Mouse (Mus musculus): Measurements from ENCODE around the gene Cc2d2b. TPM values are rescaled to one million over a fixed set of nuclear protein-coding genes. Genes with fewer than 3 reads are reported as not detected.

Gene Cc2d2b
- total and polyA plus RNA-seq, 3 experiments, result not detected

- Histone ChIP-seq H3K27me3 (replicated peaks) (no peaks in the 10 kb centered on the region), H3K9me3 (replicated peaks; ENCODE audit: low read length) (no peaks in the 10 kb centered on the region), H3K79me2 (replicated peaks; ENCODE audit: control insufficient read depth, extremely low read depth, insufficient read depth, poor library complexity, severe bottlenecking) (no peaks in the 10 kb centered on the region), H3K4me1 (ENCODE audit: control insufficient read depth in 1 of 2, insufficient read depth in 2 of 2) (peaks cover 0 to 8% of the 10 kb centered on the region in 2 experiments; a peak in 2 of 4 replicates), H3K36me3 (replicated peaks in 1 of 2; ENCODE audit: control insufficient read depth in 1 of 2, insufficient read depth in 1 of 2, low read length in 1 of 2) (peaks cover 37 to 62% of the 10 kb centered on the region in 2 experiments), H3K4me2 (ENCODE audit: insufficient read depth, low read depth, poor library complexity, severe bottlenecking) (no peak overlapping the region), H3K4me3 (replicated peaks in 1 of 3; ENCODE audit: low read depth in 2 of 3, low read length in 2 of 3, poor library complexity in 1 of 3) (no peak overlapping the region), H3K27ac (ENCODE audit: insufficient read depth, low read depth) (no peak overlapping the region), H3K9ac (ENCODE audit: insufficient read depth, low read depth) (no peak overlapping the region)
- TF ChIP-seq CHD1 (IDR thresholded peaks at IDR 0.05; ENCODE audit: low read depth, low read length) (no peak), USF1 (IDR thresholded peaks at IDR 0.05; ENCODE audit: low read depth, low read length) (no peak), E2F4 (IDR thresholded peaks at IDR 0.05; ENCODE audit: insufficient replicate concordance, low read depth, low read length) (no peak), PAX5 (IDR thresholded peaks at IDR 0.05; ENCODE audit: low read length) (no peak), CTCF (conservative IDR thresholded peaks at IDR 0.05 in 1 of 2, IDR thresholded peaks at IDR 0.05 in 1 of 2; ENCODE audit: low read depth in 2 of 2, low read length in 2 of 2) (no peak), KAT2A (IDR thresholded peaks at IDR 0.05; ENCODE audit: insufficient replicate concordance, low read length) (no peak), JUND (conservative IDR thresholded peaks at IDR 0.05; ENCODE audit: low read depth, low read length) (no peak), IRF4 (IDR thresholded peaks at IDR 0.05; ENCODE audit: low read depth, low read length) (no peak), JUN (IDR thresholded peaks at IDR 0.05; ENCODE audit: insufficient read depth, low read depth, low read length) (no peak), MYC (IDR thresholded peaks at IDR 0.05; ENCODE audit: low read depth, low read length) (no peak), MEF2A (IDR thresholded peaks at IDR 0.05; ENCODE audit: borderline replicate concordance, low read depth, low read length) (no peak), TCF12 (IDR thresholded peaks at IDR 0.05; ENCODE audit: low read depth, low read length) (no peak), MXI1 (IDR thresholded peaks at IDR 0.05; ENCODE audit: low read depth, low read length) (no peak), HCFC1 (IDR thresholded peaks at IDR 0.05; ENCODE audit: low read depth, low read length) (no peak), GABPA (IDR thresholded peaks at IDR 0.05; ENCODE audit: insufficient replicate concordance, low read depth, low read length) (no peak), MAZ (IDR thresholded peaks at IDR 0.05; ENCODE audit: low read depth, low read length) (no peak), EP300 (IDR thresholded peaks at IDR 0.05; ENCODE audit: low read length) (no peak), ETS1 (conservative IDR thresholded peaks at IDR 0.05; ENCODE audit: low read depth, low read length) (no peak), RAD21 (IDR thresholded peaks at IDR 0.05; ENCODE audit: low read depth, low read length) (no peak)
- dilution Hi-C loops (cut with MboI; ENCODE audit: extremely low pct_ligation_motif_present, extremely low pct_unique_long_range_greater_than_20kb, low sequenced_read_pairs), result no loop called here
- in situ Hi-C loops (cut with MboI; ENCODE audit: low pct_ligation_motif_present, low pct_unique_long_range_greater_than_20kb, low sequenced_read_pairs), result no loop called here
- no peak for DNase-seq (ENCODE audit: extremely low read depth)
These were observed 14.7 kb upstream of the Cc2d2b start for GRCm38 (mm10) chr19:40733849-40734248.

DNA sequence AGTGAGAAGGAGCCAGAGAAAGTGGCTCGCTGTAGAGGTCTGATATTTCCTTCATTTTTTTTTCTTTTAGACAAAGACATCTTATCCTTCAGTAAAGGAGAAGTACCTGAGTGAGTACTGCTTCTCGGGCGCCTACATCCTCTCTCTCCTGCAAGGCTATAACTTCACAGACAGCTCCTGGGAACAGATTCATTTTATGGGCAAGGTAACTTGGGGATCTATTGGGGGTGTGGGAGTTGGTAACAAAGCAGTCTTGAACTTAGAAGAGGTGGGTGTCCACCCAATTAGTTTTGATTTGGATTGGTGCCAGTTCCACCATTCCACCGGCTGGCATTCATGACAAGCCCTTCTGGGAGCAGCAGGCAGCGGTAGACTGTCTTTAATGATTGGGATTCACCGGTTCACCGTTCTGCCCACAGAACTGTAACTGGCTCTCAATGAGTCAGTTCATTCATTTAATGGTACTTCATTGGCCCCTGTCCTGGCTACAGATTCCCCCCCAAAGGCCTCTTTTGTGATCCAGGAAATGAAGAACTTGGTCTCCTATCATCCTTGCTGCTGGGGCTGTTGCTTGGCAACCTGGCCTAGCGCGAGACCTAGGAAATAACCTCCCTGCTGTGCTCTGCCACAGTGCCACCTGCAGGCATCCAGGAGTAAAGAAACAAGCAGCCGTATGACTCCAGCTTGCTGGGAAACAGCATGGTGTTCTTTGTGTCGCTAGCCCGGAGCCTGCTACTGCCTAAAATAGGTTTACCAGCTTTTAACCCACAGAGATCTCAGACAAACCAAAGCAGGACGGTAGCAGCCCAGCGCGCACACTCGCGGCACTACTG, 11.7 kb upstream of the Cc2d2b start:
- peak; percentile 63 for TF ChIP-seq RAD21 (IDR thresholded peaks at IDR 0.05; ENCODE audit: low read depth, low read length)
- peak; percentile 58 for TF ChIP-seq SMC3 (IDR thresholded peaks at IDR 0.05; ENCODE audit: low read depth, low read length)
- TF ChIP-seq NRF1 (IDR thresholded peaks at IDR 0.05; ENCODE audit: low read depth, low read length), result no peak
- no peak for TF ChIP-seq ETS1 (conservative IDR thresholded peaks at IDR 0.05; ENCODE audit: low read depth, low read length)
- TF ChIP-seq CTCF (conservative IDR thresholded peaks at IDR 0.05 in 1 of 2, IDR thresholded peaks at IDR 0.05 in 1 of 2; ENCODE audit: low read depth in 2 of 2, low read length in 2 of 2), result peak; percentile 16 to 70; a peak in 3 of 4 replicates
- in situ Hi-C loops (cut with MboI; ENCODE audit: low pct_ligation_motif_present, low pct_unique_long_range_greater_than_20kb, low sequenced_read_pairs) (no loop called here), dilution Hi-C loops (cut with MboI; ENCODE audit: extremely low pct_ligation_motif_present, extremely low pct_unique_long_range_greater_than_20kb, low sequenced_read_pairs) (no loop called here)
- Histone ChIP-seq H3K27ac (ENCODE audit: insufficient read depth, low read depth) (no peak overlapping the region), H3K27me3 (replicated peaks) (no peaks in the 10 kb centered on the region), H3K9ac (ENCODE audit: insufficient read depth, low read depth) (no peak overlapping the region), H3K79me2 (replicated peaks; ENCODE audit: control insufficient read depth, extremely low read depth, insufficient read depth, poor library complexity, severe bottlenecking) (no peaks in the 10 kb centered on the region), H3K36me3 (replicated peaks in 1 of 2; ENCODE audit: control insufficient read depth in 1 of 2, insufficient read depth in 1 of 2, low read length in 1 of 2) (peaks cover 28 to 58% of the 10 kb centered on the region in 2 experiments), H3K9me3 (replicated peaks; ENCODE audit: low read length) (no peaks in the 10 kb centered on the region), H3K4me1 (ENCODE audit: control insufficient read depth in 1 of 2, insufficient read depth in 2 of 2) (peaks cover 0 to 6% of the 10 kb centered on the region in 2 experiments; a peak in 2 of 4 replicates), H3K4me2 (ENCODE audit: insufficient read depth, low read depth, poor library complexity, severe bottlenecking) (no peak overlapping the region), H3K4me3 (replicated peaks in 1 of 3; ENCODE audit: low read depth in 2 of 3, low read length in 2 of 3, poor library complexity in 1 of 3) (no peak overlapping the region)
- DNase-seq (ENCODE audit: extremely low read depth), result peak; percentile 75
